Mouse (Mus musculus): ENCODE data around the gene Immp1l. TPM values are rescaled to one million over a fixed set of nuclear protein-coding genes. Genes with fewer than 3 reads are reported as not detected.

The Immp1l gene
- polyA plus RNA-seq, 1 experiment: 13.8 TPM

- 95% methylated on average over 3 of the region's 3 CpGs for WGBS
Measured at GRCm38 (mm10) chr2:105910611-105911010, 6.2 kb downstream of the Immp1l start.

DNA sequence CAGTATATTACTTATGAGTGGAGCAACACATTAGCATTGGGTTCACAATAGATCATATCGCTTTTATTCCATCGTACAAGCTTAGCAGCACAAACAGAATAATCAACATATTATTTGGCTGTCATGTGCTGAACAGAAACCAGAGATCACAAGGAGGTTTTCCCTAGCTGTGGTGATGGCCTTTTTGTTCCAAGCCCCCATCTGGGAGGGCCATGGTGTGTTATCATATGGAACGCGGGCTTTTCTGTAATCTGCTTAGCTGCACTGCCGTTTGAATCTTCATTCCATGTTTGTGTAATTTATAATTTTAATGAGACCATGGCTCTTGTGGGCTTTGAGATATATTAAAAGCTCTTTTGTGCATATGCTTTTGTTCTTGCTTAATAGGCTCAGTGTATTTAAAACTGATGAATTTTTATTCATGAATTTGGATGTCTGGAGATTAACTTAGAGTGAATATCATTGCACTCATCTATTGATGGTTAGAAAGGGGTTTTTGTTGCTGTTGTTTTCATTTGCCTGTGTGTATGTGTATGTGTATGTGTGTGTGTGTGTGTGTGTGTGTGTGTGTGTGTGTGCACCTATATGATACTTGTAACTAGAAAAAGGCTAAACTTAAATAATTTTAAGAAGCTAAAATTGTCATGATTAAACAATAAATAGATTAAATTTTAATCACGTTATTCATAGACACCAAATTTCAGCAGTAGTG is 9.4 kb downstream of the Immp1l start:
- no peaks in the 10 kb centered on the region for H3K4me1 ChIP-seq (replicated peaks; ENCODE audit: control insufficient read depth, insufficient read depth, low read length)
- no peaks in the 10 kb centered on the region for H3K27me3 ChIP-seq (ENCODE audit: control insufficient read depth, insufficient read depth, low read length)
- H3K36me3 ChIP-seq (ENCODE audit: control insufficient read depth, insufficient read depth, low read length): no peaks in the 10 kb centered on the region
- DNase-seq: no peak
- WGBS: 96% methylated on average over 6 of the region's 6 CpGs
- no peak overlapping the region for H3K4me3 ChIP-seq (ENCODE audit: control insufficient read depth, insufficient read depth, low read length)
- no peak overlapping the region for H3K27ac ChIP-seq (ENCODE audit: control insufficient read depth, insufficient read depth, low read length)
- no peak for TF ChIP-seq POLR2A (IDR thresholded peaks at IDR 0.05; ENCODE audit: control insufficient read depth, extremely low read depth, insufficient read depth, low read length, poor library complexity)
- no peak for TF ChIP-seq CTCF (IDR thresholded peaks at IDR 0.05; ENCODE audit: borderline replicate concordance, control insufficient read depth, extremely low read depth, insufficient read depth, low read length, poor library complexity)

More at GRCm38 (mm10) chr2:105910611-105911010, 6.2 kb downstream of the Immp1l start:
- Histone ChIP-seq H3K4me3 (ENCODE audit: control insufficient read depth, insufficient read depth, low read length) (no peak overlapping the region), H3K4me1 (replicated peaks; ENCODE audit: control insufficient read depth, insufficient read depth, low read length) (no peaks in the 10 kb centered on the region), H3K36me3 (ENCODE audit: control insufficient read depth, insufficient read depth, low read length) (no peaks in the 10 kb centered on the region), H3K27ac (ENCODE audit: control insufficient read depth, insufficient read depth, low read length) (no peak overlapping the region), H3K27me3 (ENCODE audit: control insufficient read depth, insufficient read depth, low read length) (no peaks in the 10 kb centered on the region)
- DNase-seq: no peak
- no peak for TF ChIP-seq CTCF (IDR thresholded peaks at IDR 0.05; ENCODE audit: borderline replicate concordance, control insufficient read depth, extremely low read depth, insufficient read depth, low read length, poor library complexity)
- TF ChIP-seq POLR2A (IDR thresholded peaks at IDR 0.05; ENCODE audit: control insufficient read depth, extremely low read depth, insufficient read depth, low read length, poor library complexity): no peak

- TF ChIP-seq CTCF (IDR thresholded peaks at IDR 0.05; ENCODE audit: borderline replicate concordance, control insufficient read depth, extremely low read depth, insufficient read depth, low read length, poor library complexity) (no peak), POLR2A (IDR thresholded peaks at IDR 0.05; ENCODE audit: control insufficient read depth, extremely low read depth, insufficient read depth, low read length, poor library complexity) (no peak)
- no peak for DNase-seq
- H3K27ac ChIP-seq (ENCODE audit: control insufficient read depth, insufficient read depth, low read length): no peak overlapping the region
- no peaks in the 10 kb centered on the region for H3K36me3 ChIP-seq (ENCODE audit: control insufficient read depth, insufficient read depth, low read length)
- H3K4me1 ChIP-seq (replicated peaks; ENCODE audit: control insufficient read depth, insufficient read depth, low read length): no peaks in the 10 kb centered on the region
- no peaks in the 10 kb centered on the region for H3K27me3 ChIP-seq (ENCODE audit: control insufficient read depth, insufficient read depth, low read length)
- WGBS: 88% methylated on average over 1 of the region's 1 CpGs
- H3K4me3 ChIP-seq (ENCODE audit: control insufficient read depth, insufficient read depth, low read length): no peak overlapping the region
Measured at GRCm38 (mm10) chr2:105916671-105917070, 12.2 kb downstream of the Immp1l start.

- TF ChIP-seq CTCF (IDR thresholded peaks at IDR 0.05; ENCODE audit: borderline replicate concordance, control insufficient read depth, extremely low read depth, insufficient read depth, low read length, poor library complexity): no peak
- no peak for TF ChIP-seq POLR2A (IDR thresholded peaks at IDR 0.05; ENCODE audit: control insufficient read depth, extremely low read depth, insufficient read depth, low read length, poor library complexity)
- H3K27me3 ChIP-seq (ENCODE audit: control insufficient read depth, insufficient read depth, low read length): no peaks in the 10 kb centered on the region
Measured at GRCm38 (mm10) chr2:105917623-105918346, 13.3 kb downstream of the Immp1l start.

GRCm38 (mm10) chr2:105950131-105950530 is 45.7 kb downstream of the Immp1l start:
- DNase-seq: no peak
- TF ChIP-seq CTCF (IDR thresholded peaks at IDR 0.05; ENCODE audit: borderline replicate concordance, control insufficient read depth, extremely low read depth, insufficient read depth, low read length, poor library complexity): no peak
- TF ChIP-seq POLR2A (IDR thresholded peaks at IDR 0.05; ENCODE audit: control insufficient read depth, extremely low read depth, insufficient read depth, low read length, poor library complexity): no peak
- Histone ChIP-seq H3K4me1 (replicated peaks; ENCODE audit: control insufficient read depth, insufficient read depth, low read length) (no peaks in the 10 kb centered on the region), H3K27ac (ENCODE audit: control insufficient read depth, insufficient read depth, low read length) (no peak overlapping the region), H3K36me3 (ENCODE audit: control insufficient read depth, insufficient read depth, low read length) (no peaks in the 10 kb centered on the region), H3K27me3 (ENCODE audit: control insufficient read depth, insufficient read depth, low read length) (no peaks in the 10 kb centered on the region), H3K4me3 (ENCODE audit: control insufficient read depth, insufficient read depth, low read length) (no peak overlapping the region)
- WGBS: 97% methylated on average over 2 of the region's 2 CpGs

More at GRCm38 (mm10) chr2:105917623-105918346, 13.3 kb downstream of the Immp1l start:
- H3K4me3 ChIP-seq (ENCODE audit: control insufficient read depth, insufficient read depth, low read length): no peak overlapping the region
- 97% methylated on average over 5 of the region's 5 CpGs for WGBS
- H3K4me1 ChIP-seq (replicated peaks; ENCODE audit: control insufficient read depth, insufficient read depth, low read length): no peaks in the 10 kb centered on the region
- H3K36me3 ChIP-seq (ENCODE audit: control insufficient read depth, insufficient read depth, low read length): no peaks in the 10 kb centered on the region
- H3K27ac ChIP-seq (ENCODE audit: control insufficient read depth, insufficient read depth, low read length): no peak overlapping the region
- no peak for DNase-seq

GRCm38 (mm10) chr2:105951350-105951940 is 47.0 kb downstream of the Immp1l start:
- 96% methylated on average over 1 of the region's 1 CpGs for WGBS
- Histone ChIP-seq H3K27ac (ENCODE audit: control insufficient read depth, insufficient read depth, low read length) (no peak overlapping the region), H3K4me3 (ENCODE audit: control insufficient read depth, insufficient read depth, low read length) (no peak overlapping the region), H3K4me1 (replicated peaks; ENCODE audit: control insufficient read depth, insufficient read depth, low read length) (no peaks in the 10 kb centered on the region), H3K36me3 (ENCODE audit: control insufficient read depth, insufficient read depth, low read length) (no peaks in the 10 kb centered on the region), H3K27me3 (ENCODE audit: control insufficient read depth, insufficient read depth, low read length) (no peaks in the 10 kb centered on the region)
- TF ChIP-seq POLR2A (IDR thresholded peaks at IDR 0.05; ENCODE audit: control insufficient read depth, extremely low read depth, insufficient read depth, low read length, poor library complexity) (no peak), CTCF (IDR thresholded peaks at IDR 0.05; ENCODE audit: borderline replicate concordance, control insufficient read depth, extremely low read depth, insufficient read depth, low read length, poor library complexity) (no peak)
- DNase-seq: no peak

Data from thymus, adult 2 months (tissue).